Mouse (Mus musculus) common myeloid progenitor, adult 5-6 weeks (primary cell): ENCODE measurements at regions not wholly inside any gene's neighbourhood (a gene's known extent, or its start where the extent isn't known, plus 50 kb on each side); places are given as distances from the start of the nearest gene placed in this dataset.

ENCODE experiments used
- ATAC-seq: replicated peaks from 2 replicates; pipeline ENCODE4 v1.8.0; 2016; ENCODE audit warnings: low read depth, mild to moderate bottlenecking, moderate TSS enrichment, inconsistent platforms; ENCODE audit not compliant: poor library complexity, severe bottlenecking

DNA sequence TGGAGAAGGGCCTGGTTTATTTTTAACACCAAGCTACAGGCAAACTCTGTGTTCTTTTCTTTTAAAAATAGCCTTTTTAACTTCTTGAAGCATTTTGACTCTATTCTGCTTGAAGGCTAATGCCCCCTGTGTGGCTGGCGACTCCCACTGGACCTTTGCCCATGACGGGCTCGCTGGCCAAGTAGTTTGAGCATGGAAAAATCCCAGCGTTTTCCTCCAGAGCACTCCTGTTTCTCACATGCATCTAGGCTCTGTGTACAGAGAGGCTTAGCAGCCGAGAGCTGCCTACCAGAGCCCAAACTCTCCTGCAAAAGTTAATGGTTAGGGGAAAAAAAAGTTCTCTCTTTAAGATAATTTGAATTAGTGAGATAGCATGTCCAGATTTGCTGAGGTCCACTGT is 52.7 kb upstream of the Anapc15-ps start:
- ATAC-seq = no peak

DNA sequence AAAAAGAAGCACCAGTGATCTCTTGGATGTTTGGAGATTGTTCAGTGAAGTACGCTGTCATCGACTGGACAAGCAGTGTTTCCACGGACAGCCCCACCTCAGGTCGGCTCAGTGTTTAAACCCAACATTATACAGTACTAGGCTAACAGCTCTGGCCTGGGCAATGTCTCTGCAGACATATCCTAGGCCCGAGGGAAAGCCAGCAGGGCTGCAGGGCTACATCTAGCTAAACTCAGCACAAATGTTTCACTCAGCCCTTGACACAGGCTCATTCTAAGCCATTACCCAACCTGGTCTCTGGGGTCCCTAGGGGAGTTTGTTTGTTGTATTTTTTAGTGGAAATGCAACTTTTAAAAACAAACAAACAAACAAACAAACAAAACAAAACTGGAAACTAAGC is 52.1 kb upstream of the Anapc15-ps start:
- no peak for ATAC-seq
